8 mouse cellular contexts compared by ENCODE assay signal in genomic region chr10:81572133-81572671, GRCm38 (mm10). TPM values are rescaled to one million over a fixed set of nuclear protein-coding genes. Genes with fewer than 3 reads are reported as not detected.
DNase-seq lines count a peak whose midpoint lies in the region; ATAC-seq and TF ChIP-seq lines count a peak whose summit lies in the region.

No protein-coding gene starts in this region.

- no peak; the same call in 1 of the 2 replicates for ATAC-seq in forebrain, embryonic 14.5 days
- ATAC-seq in limb, embryonic 14.5 days (ENCODE audit: low FRiP score, low read depth): no peak

- no peaks in the 10 kb centered on the region for H3K79me2 ChIP-seq in C2C12 (ENCODE audit: control insufficient read depth, insufficient read depth)

- peak overlapping the region; percentile 91 for H3K27ac ChIP-seq in cerebellum, adult 2 months (ENCODE audit: insufficient read depth, low read length)
- no peak overlapping the region for H3K27ac ChIP-seq in forebrain, embryonic 14.5 days (ENCODE audit: low read depth, low read length)
- H3K27ac ChIP-seq in limb, embryonic 14.5 days (replicated peaks; ENCODE audit: low read depth, low read length): peak overlapping the region; percentile 79
- H3K27ac ChIP-seq in testis, adult 2 months (ENCODE audit: control insufficient read depth, insufficient read depth, low read depth, low read length): peak overlapping the region; percentile 54

- TF ChIP-seq CTCF in cerebellum, adult 2 months (IDR thresholded peaks at IDR 0.05; ENCODE audit: borderline replicate concordance, insufficient read depth, low read depth, low read length): no peak
- no peak for TF ChIP-seq CTCF in C2C12 (IDR thresholded peaks at IDR 0.05; ENCODE audit: control insufficient read depth, insufficient read depth, insufficient read length)
- TF ChIP-seq CTCF in testis, adult 2 months (IDR thresholded peaks at IDR 0.05; ENCODE audit: control insufficient read depth, insufficient read depth, insufficient replicate concordance, low read depth, low read length): no peak

- no peak for TF ChIP-seq POLR2A in cerebellum, adult 2 months (IDR thresholded peaks at IDR 0.05; ENCODE audit: borderline replicate concordance, insufficient read depth, low read length)
- TF ChIP-seq POLR2A in limb, embryonic 14.5 days (IDR thresholded peaks at IDR 0.05; ENCODE audit: borderline replicate concordance, extremely low read depth, insufficient read depth, insufficient read length): no peak
- TF ChIP-seq POLR2A in testis, adult 2 months (IDR thresholded peaks at IDR 0.05; ENCODE audit: control insufficient read depth, low read depth, low read length): no peak

- no peak for DNase-seq in cerebellum, adult 2 months
- no peak for DNase-seq in cerebellum, postnatal 4 days (ENCODE audit: low spot score in 2 of 2)
- DNase-seq in forebrain, embryonic 14.5 days (ENCODE audit: low spot score): no peak
- no peak for DNase-seq in limb, embryonic 14.5 days (ENCODE audit: low spot score)
- DNase-seq in layer of hippocampus, adult 18-20 months (ENCODE audit: low spot score in 2 of 2): no peak
- DNase-seq in lung, postnatal 25 days (ENCODE audit: low spot score): no peak

- peak overlapping the region; percentile 77 for H3ac ChIP-seq in C2C12 (ENCODE audit: control insufficient read depth, insufficient read length, low read depth)

- H3K4me2 ChIP-seq in forebrain, embryonic 14.5 days (ENCODE audit: low read length): peak overlapping the region; percentile 85
- H3K4me2 ChIP-seq in limb, embryonic 14.5 days (replicated peaks; ENCODE audit: low read depth, low read length, severe bottlenecking): peak overlapping the region; percentile 53

- 11% methylated on average over 9 of the region's 9 CpGs for WGBS in cerebellum, adult 2 months
- WGBS in forebrain, embryonic 14.5 days: 2% methylated on average over 9 of the region's 9 CpGs
- WGBS in limb, embryonic 14.5 days: 8% methylated on average over 9 of the region's 9 CpGs

- H3K79me3 ChIP-seq in C2C12 (ENCODE audit: low read depth): no peaks in the 10 kb centered on the region

- no peak overlapping the region for H3K9ac ChIP-seq in forebrain, embryonic 14.5 days (ENCODE audit: low read length)
- H3K9ac ChIP-seq in limb, embryonic 14.5 days (ENCODE audit: low read depth, low read length, severe bottlenecking): peak overlapping the region; percentile 38; the same call in 1 of the 2 replicates

- peaks cover 38% of the 10 kb centered on the region for H3K4me1 ChIP-seq in cerebellum, adult 2 months (ENCODE audit: control insufficient read depth, insufficient read depth, low read length)
- peaks cover 39% of the 10 kb centered on the region for H3K4me1 ChIP-seq in forebrain, embryonic 14.5 days (ENCODE audit: control insufficient read depth, insufficient read depth, low read length)
- peaks cover 55% of the 10 kb centered on the region for H3K4me1 ChIP-seq in limb, embryonic 14.5 days (ENCODE audit: control insufficient read depth, insufficient read depth, low read length)
- H3K4me1 ChIP-seq in testis, adult 2 months (ENCODE audit: control insufficient read depth, insufficient read depth, low read length): peaks cover 47% of the 10 kb centered on the region

- H3K9me3 ChIP-seq in forebrain, embryonic 14.5 days (replicated peaks; ENCODE audit: control insufficient read depth, low read length): no peaks in the 10 kb centered on the region
- no peaks in the 10 kb centered on the region for H3K9me3 ChIP-seq in limb, embryonic 14.5 days (ENCODE audit: control insufficient read depth, low read length)

- H3K4me3 ChIP-seq in cerebellum, adult 2 months (replicated peaks; ENCODE audit: insufficient read depth, low read depth, low read length): peak overlapping the region; percentile 84
- H3K4me3 ChIP-seq in C2C12 (ENCODE audit: insufficient read depth, poor library complexity, severe bottlenecking): peak overlapping the region; percentile 43
- H3K4me3 ChIP-seq in forebrain, embryonic 14.5 days (ENCODE audit: low read depth, low read length): 0 out of 2 replicates have a peak overlapping the region, but pooled peaks have one; percentile 8
- H3K4me3 ChIP-seq in limb, embryonic 14.5 days (replicated peaks; ENCODE audit: low read length): peak overlapping the region; percentile 37
- 0 out of 2 replicates have a peak overlapping the region, but pooled peaks have one; percentile 2 for H3K4me3 ChIP-seq in testis, adult 2 months (ENCODE audit: control insufficient read depth, low read depth, low read length)

- no peaks in the 10 kb centered on the region for H3K36me3 ChIP-seq in C2C12 (ENCODE audit: control insufficient read depth, insufficient read depth)
- H3K36me3 ChIP-seq in forebrain, embryonic 14.5 days (ENCODE audit: control insufficient read depth, insufficient read depth, low read length): peaks cover under 1% of the 10 kb centered on the region; the same call in 1 of the 2 replicates
- 0 out of 2 replicates have a peak, but pooled peaks cover 2% of the 10 kb centered on the region for H3K36me3 ChIP-seq in limb, embryonic 14.5 days (ENCODE audit: control insufficient read depth, insufficient read depth, low read length)
- H3K36me3 ChIP-seq in testis, adult 2 months (ENCODE audit: control insufficient read depth, insufficient read depth, low read length): no peaks in the 10 kb centered on the region

- H3K27me3 ChIP-seq in cerebellum, adult 2 months (ENCODE audit: control insufficient read depth, insufficient read depth, low read length): no peaks in the 10 kb centered on the region
- H3K27me3 ChIP-seq in C2C12 (ENCODE audit: control insufficient read depth, insufficient read depth, insufficient read length): no peaks in the 10 kb centered on the region
- H3K27me3 ChIP-seq in forebrain, embryonic 14.5 days (replicated peaks; ENCODE audit: control insufficient read depth, insufficient read depth, low read length): peaks cover 26% of the 10 kb centered on the region
- H3K27me3 ChIP-seq in limb, embryonic 14.5 days (ENCODE audit: control insufficient read depth, insufficient read depth, low read length): 0 out of 2 replicates have a peak, but pooled peaks cover 3% of the 10 kb centered on the region
- no peaks in the 10 kb centered on the region for H3K27me3 ChIP-seq in testis, adult 2 months (ENCODE audit: control insufficient read depth, insufficient read depth, low read length)

TF ChIP-seq in C2C12, 6 proteins besides CTCF, POLR2A, EP300 and RAD21:
- TF ChIP-seq FOSL1 (IDR thresholded peaks at IDR 0.05; ENCODE audit: insufficient read depth, low read length, poor library complexity, severe bottlenecking) (no peak), MAX (IDR thresholded peaks at IDR 0.05) (no peak), CEBPB (IDR thresholded peaks at IDR 0.05; ENCODE audit: low read depth) (no peak), USF1 (IDR thresholded peaks at IDR 0.05; ENCODE audit: low read depth) (no peak), MYOD1 (IDR thresholded peaks at IDR 0.05; ENCODE audit: control insufficient read depth, insufficient read length, low read depth) (no peak), MYOG (IDR thresholded peaks at IDR 0.05; ENCODE audit: control insufficient read depth, extremely low read depth, insufficient read length) (no peak)

RNA-seq across cellular contexts. Expression of gene Tle2, which starts 2.2 kb away (rescaled TPM):
- 282 and 321 TPM in 2 replicates for polyA plus RNA-seq in cerebellum, adult 2 months (2012; rRNA removed)
- 7.1 TPM for polyA plus RNA-seq in C2C12 (2012; fragmentation: generic; extraction: Trizol)
- polyA plus RNA-seq in forebrain, embryonic 14.5 days (2014; fragmentation: Nextera tagmentation; extraction: Ambion mirVana): 12.0 and 17.2 TPM in 2 replicates
- polyA plus RNA-seq in limb, embryonic 14.5 days (2012; rRNA removed): 250 and 345 TPM in 2 replicates
- polyA plus RNA-seq in limb, embryonic 14.5 days (2014; fragmentation: Nextera tagmentation; extraction: Ambion mirVana): 38.1 and 52.2 TPM in 2 replicates
- polyA plus RNA-seq in testis, adult 2 months (2012; rRNA removed): 19.0 and 22.1 TPM in 2 replicates
- total RNA-seq in layer of hippocampus, adult 18-20 months (2021): 10 to 100 TPM; 31.6 to 31.8 TPM

RNA-seq across cellular contexts. Expression of gene Aes, which starts 12.9 kb away (rescaled TPM):
- polyA plus RNA-seq in cerebellum, adult 2 months (2012; rRNA removed): 1,117 and 1,168 TPM in 2 replicates
- polyA plus RNA-seq in C2C12 (2012; fragmentation: generic; extraction: Trizol): 532 TPM
- 415 and 532 TPM in 2 replicates for polyA plus RNA-seq in forebrain, embryonic 14.5 days (2014; fragmentation: Nextera tagmentation; extraction: Ambion mirVana)
- polyA plus RNA-seq in limb, embryonic 14.5 days (2012; rRNA removed): 472 and 473 TPM in 2 replicates
- polyA plus RNA-seq in limb, embryonic 14.5 days (2014; fragmentation: Nextera tagmentation; extraction: Ambion mirVana): 380 and 393 TPM in 2 replicates
- 154 and 172 TPM in 2 replicates for polyA plus RNA-seq in testis, adult 2 months (2012; rRNA removed)
- total RNA-seq in layer of hippocampus, adult 18-20 months (2021): 100 to 1,000 TPM; 765 to 778 TPM

RNA-seq across cellular contexts. Expression of gene Gna11, which starts 27.2 kb away (rescaled TPM):
- polyA plus RNA-seq in cerebellum, adult 2 months (2012; rRNA removed): 105 and 107 TPM in 2 replicates
- polyA plus RNA-seq in C2C12 (2012; fragmentation: generic; extraction: Trizol): 77.6 TPM
- 97.6 and 98.9 TPM in 2 replicates for polyA plus RNA-seq in forebrain, embryonic 14.5 days (2014; fragmentation: Nextera tagmentation; extraction: Ambion mirVana)
- 97.4 and 116 TPM in 2 replicates for polyA plus RNA-seq in limb, embryonic 14.5 days (2012; rRNA removed)
- 89.1 and 91.7 TPM in 2 replicates for polyA plus RNA-seq in limb, embryonic 14.5 days (2014; fragmentation: Nextera tagmentation; extraction: Ambion mirVana)
- 26.3 and 28.9 TPM in 2 replicates for polyA plus RNA-seq in testis, adult 2 months (2012; rRNA removed)
- 100 to 1,000 TPM; 124 to 126 TPM for total RNA-seq in layer of hippocampus, adult 18-20 months (2021)

RNA-seq across cellular contexts. Expression of gene Tle6, which starts 28.7 kb away (rescaled TPM):
- polyA plus RNA-seq in cerebellum, adult 2 months (2012; rRNA removed): 8.7 and 9.6 TPM in 2 replicates
- 8.6 TPM for polyA plus RNA-seq in C2C12 (2012; fragmentation: generic; extraction: Trizol)
- 2.4 and 2.5 TPM in 2 replicates for polyA plus RNA-seq in forebrain, embryonic 14.5 days (2014; fragmentation: Nextera tagmentation; extraction: Ambion mirVana)
- 24.2 and 28.0 TPM in 2 replicates for polyA plus RNA-seq in limb, embryonic 14.5 days (2012; rRNA removed)
- 9.2 and 16.6 TPM in 2 replicates for polyA plus RNA-seq in limb, embryonic 14.5 days (2014; fragmentation: Nextera tagmentation; extraction: Ambion mirVana)
- polyA plus RNA-seq in testis, adult 2 months (2012; rRNA removed): 16.5 and 16.9 TPM in 2 replicates
- 1 to 10 TPM; 2.6 to 4.1 TPM for total RNA-seq in layer of hippocampus, adult 18-20 months (2021)

RNA-seq across cellular contexts. Expression of gene BC025920, which starts 33.9 kb away (rescaled TPM):
- polyA plus RNA-seq in cerebellum, adult 2 months (2012; rRNA removed): 3.6 and 3.7 TPM in 2 replicates
- polyA plus RNA-seq in C2C12 (2012; fragmentation: generic; extraction: Trizol): 0.25 TPM
- 0.81 and 1.0 TPM in 2 replicates for polyA plus RNA-seq in forebrain, embryonic 14.5 days (2014; fragmentation: Nextera tagmentation; extraction: Ambion mirVana)
- polyA plus RNA-seq in limb, embryonic 14.5 days (2012; rRNA removed): 3.8 and 4.0 TPM in 2 replicates
- 0.58 and 0.78 TPM in 2 replicates for polyA plus RNA-seq in limb, embryonic 14.5 days (2014; fragmentation: Nextera tagmentation; extraction: Ambion mirVana)
- polyA plus RNA-seq in testis, adult 2 months (2012; rRNA removed): 0.47 and 0.68 TPM in 2 replicates
- total RNA-seq in layer of hippocampus, adult 18-20 months (2021): 1 to 10 TPM; 3.6 to 3.8 TPM

Comparison
In these comparisons a context has a peak if more than half of its experiments do, and no peak if none do; other contexts are left out.
1. H3K4me3 ChIP-seq: peak in every context shown above with its lines; median percentile 84 in cerebellum, adult 2 months; 43 in C2C12; 37 in limb, embryonic 14.5 days; 8 in forebrain, embryonic 14.5 days; 2 in testis, adult 2 months.